Mouse (Mus musculus) left cerebral cortex, postnatal 25 days (tissue): ENCODE data around the gene Pi4k2b. TPM values are rescaled to one million over a fixed set of nuclear protein-coding genes. Genes with fewer than 3 reads are reported as not detected.
"Not testable (repeated sequence)": the region's sequence is repeated elsewhere in the genome, so short reads cannot be mapped to it uniquely, and the experiment has no call there.

Experiments
- DNase-seq, 2 experiments: peaks; one replicate each; pipeline ENCODE4 v3.0.0; 2022; ENCODE audit warnings: low spot score in 2 of 2, mixed read lengths in 1 of 2
- intact Hi-C: fragments of 180-260 bp; cut with DNase I; formaldehyde crosslinking; loops from one replicate; pipeline ENCODE4 v1.15.1; 2025
- total RNA-seq, 2 experiments: library from RNA; stranded (reverse); gene quantifications; 2 replicates each; pipeline ENCODE4 v1.2.3; 2021

Gene Pi4k2b
- total RNA-seq: 1 to 10 TPM; 1.5 to 2.4 TPM

GRCm38 (mm10) chr5:52741391-52742111 lies at the start of gene Pi4k2b:
TSS of gene Pi4k2b (plus strand) at chr5:52741574.
- peak; percentile 38 to 43 for DNase-seq
- intact Hi-C loops: no loop called here

DNA sequence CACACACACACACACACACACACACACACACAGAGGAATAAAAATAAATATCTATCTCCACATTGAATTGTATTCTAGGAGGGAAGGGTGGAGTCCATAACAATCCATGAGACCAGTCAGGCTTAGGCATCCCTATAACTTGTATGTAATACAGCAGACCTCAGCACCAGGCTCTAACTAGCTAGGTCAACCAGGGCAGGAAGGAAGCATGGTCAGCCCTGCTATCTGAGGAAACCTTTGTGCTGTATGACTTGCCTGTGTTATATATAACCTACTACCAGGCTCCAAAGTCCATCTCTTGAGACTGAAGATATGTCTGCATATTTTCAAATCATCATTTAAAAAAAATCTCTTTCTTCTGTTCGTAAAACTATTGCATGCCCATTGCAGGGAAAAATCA lies 44.1 kb upstream of the Pi4k2b start:
- intact Hi-C loops: no loop called here
- DNase-seq: no peak

- intact Hi-C loops, DNase-seq: not testable (repeated sequence)
Measured at GRCm38 (mm10) chr5:52697882-52698440, 43.4 kb upstream of the Pi4k2b start.

DNA sequence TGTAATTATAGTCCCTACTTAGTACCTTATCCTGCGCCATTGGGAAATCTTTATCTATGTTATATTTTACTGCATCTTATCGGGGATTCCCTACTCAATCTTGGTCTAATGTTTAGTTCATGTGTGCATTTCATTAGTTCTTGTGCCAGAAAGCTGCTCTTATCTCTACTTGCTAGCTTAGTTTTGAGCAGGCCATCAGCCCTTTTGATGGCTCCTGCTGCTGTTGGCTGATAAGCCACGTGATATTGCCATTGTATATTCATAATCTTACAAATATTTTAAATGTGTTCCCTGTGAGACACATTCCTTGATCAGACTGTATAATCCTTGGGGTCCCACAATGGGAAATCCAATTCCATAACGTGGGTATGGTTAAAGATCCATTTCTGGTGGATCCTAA lies 36.8 kb upstream of the Pi4k2b start:
- intact Hi-C loops: no loop called here
- DNase-seq: no peak

GRCm38 (mm10) chr5:52712704-52713103 lies 28.7 kb upstream of the Pi4k2b start:
- no peak for DNase-seq
- intact Hi-C loops: no loop called here

DNA sequence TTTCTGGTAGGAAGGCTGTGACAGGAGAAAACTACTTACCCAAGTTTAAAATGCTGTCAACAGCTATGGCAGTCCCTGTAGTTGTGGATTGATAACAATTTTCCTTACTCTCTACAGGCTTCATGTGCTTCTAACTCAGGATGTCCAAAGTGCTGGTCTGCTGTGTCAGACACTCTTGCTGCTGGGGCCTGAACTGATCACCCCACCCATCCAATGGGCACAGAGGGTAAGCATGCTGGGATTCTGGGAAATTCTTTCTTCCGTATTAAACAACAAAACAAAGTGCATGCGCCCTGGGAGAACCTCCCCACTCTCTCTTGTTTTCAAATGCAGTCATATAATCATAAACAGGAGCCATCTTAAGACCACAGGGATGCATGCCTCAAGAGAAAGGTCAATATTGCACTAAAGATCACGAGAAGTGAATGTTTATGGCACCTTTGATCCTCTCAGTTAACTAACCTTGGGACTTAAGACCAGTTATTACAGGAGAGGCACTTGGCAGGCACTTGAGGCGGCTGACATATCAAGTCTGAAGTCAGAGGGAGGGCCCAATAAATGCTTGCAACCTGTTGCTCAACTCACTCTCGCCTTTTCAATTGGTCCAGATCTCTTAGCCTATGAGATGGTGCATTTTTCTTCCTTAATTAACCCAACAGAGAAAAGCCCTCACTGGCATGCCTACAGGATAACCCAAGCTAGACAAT lies 24.5 kb upstream of the Pi4k2b start:
- no peak for DNase-seq
- intact Hi-C loops: no loop called here

DNA sequence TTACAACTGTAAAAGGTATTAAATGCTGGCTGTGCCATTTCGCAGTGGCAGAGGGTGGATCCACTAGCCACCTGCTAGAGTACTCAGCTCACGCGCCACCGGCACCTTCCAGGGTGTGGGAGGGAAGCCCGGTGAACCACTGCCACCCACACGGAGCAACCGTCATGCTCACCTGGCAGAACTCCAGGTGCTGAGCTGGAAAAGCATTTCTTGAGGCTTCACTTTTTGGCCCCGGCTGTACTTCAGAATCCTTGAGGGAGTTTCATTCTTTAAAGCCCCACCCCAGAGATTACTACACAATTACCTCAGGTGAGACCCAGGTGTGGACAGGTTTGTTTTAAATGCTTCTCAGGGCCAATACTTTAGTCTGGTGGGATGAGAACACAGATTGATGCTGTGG lies 20.4 kb upstream of the Pi4k2b start:
- intact Hi-C loops: no loop called here

DNA sequence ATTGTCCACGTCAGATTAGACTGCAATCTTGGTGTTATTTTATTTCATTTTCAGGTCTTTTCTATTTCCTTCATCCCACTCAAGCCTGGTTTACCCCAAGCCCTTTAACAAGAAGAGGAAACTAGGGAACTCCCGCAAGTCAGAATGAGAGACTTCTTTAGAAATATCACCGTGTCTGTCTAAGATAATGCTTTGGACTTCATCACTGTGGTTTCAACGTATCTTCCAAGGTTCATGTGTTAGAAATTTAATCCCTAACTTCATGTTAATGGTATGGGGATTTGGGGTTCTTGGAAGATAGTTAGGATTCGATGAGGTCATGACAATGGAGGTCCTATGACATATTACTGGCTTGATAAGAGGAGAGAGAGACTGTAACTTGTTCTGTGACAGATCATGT lies 13.6 kb upstream of the Pi4k2b start:
- no peak for DNase-seq
- intact Hi-C loops: no loop called here

More for the DNA sequence above, 20.4 kb upstream of the Pi4k2b start:
- peak in 1 of 2 experiments; percentile 3 for DNase-seq

DNA sequence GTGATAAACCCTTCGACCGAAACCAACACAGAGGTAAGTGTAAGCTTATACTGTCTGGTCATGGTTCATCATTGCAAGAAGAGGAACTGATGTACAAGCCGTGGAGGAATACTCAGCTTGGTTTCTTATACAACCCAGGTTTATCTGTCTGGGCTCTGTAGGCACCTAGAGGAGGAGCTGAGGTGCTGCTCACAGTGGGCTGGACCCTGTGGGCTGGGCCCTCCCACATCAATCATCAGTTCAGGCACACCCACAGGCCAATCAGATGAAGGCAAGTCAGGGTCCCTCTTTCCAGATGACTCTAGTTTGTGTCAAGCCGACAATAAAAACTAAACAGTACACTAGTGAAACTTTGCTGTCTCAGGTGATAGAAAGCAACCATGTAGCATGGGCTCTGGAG lies 8.6 kb upstream of the Pi4k2b start:
- DNase-seq: no peak
- intact Hi-C loops: no loop called here

GRCm38 (mm10) chr5:52736046-52736445 lies 5.3 kb upstream of the Pi4k2b start:
- intact Hi-C loops: no loop called here
- DNase-seq: no peak

GRCm38 (mm10) chr5:52742112-52742813 lies 889 bp downstream of the Pi4k2b start:
- intact Hi-C loops: no loop called here
- DNase-seq: peak in 1 of 2 experiments; percentile 11

DNA sequence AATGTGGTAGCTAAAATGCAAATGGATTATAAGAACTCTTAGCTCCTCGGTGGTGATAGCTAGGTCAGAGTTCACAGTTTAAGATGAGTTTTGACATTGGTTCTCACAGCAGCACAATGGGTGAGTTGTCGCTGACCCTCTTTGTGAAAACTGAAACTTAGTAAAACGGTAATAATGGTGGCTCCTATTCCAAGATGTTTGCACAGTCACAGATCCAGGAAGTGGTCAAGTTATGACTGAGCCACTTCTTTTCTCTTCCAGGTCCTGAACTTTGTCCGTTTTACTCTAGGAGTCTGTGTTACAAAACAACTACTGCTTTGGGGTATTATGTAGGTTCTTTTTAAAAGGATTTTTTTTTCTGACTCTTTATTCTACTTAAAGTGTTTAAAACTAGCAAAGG lies 1.9 kb downstream of the Pi4k2b start:
- intact Hi-C loops: no loop called here
- no peak for DNase-seq

DNA sequence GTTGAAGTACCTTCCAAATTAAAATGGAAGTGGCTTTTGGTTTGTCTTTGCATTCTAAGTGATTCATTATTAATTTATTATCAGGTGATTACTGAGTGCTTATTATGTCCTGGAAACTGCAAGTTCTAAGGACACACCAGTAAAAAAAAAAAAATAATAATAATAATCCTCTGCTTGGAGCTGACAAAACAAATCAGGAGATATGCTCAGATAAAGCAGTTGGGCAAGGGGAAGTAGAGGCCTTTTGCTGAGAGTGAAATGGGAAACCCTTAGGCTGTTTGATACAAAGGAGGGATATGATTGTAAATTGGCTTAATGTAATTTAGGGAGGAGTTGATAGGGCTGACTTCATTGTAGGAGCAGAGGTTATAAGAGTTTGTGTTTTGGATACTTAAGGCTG lies 5.5 kb downstream of the Pi4k2b start:
- DNase-seq: no peak
- intact Hi-C loops: no loop called here

DNA sequence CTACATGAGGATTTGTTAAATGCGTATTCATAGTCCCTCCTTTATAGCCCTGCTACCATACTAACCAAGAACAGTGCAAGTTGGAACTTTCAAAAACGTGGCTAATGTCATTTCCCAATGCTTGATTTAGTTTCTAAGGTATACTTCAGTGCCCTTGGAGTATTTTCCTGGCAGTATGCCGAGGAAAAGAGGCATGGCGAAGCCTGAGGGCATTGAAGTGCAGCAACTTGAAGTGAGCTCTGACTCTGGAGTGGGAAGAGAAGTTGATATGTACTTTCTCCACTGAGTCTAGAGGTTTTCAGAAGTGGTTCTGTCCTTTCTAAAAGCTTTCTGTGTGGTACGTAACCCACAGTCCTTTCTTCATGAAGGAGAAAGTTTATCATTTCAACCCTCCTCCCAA lies 7.4 kb downstream of the Pi4k2b start:
- no peak for DNase-seq
- intact Hi-C loops: no loop called here

DNA sequence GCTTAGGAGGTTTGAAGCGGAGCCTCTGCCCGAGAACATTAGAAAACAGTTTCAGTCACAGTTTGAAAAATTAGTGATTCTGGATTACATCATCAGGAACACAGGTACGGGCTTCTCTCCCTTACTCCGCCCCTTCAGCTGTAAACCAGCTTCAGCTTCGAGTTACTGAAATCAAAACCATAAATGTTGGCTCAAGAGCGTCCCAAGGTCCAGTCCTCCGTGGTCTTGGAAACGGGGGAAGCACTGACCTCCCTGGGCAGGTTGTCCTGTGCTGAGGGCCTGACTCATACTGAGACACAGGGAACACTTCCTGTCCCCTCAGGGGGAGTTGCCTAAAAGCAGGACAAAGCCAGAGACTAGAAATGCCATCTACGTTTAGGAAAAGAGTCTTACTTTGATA lies 11.8 kb downstream of the Pi4k2b start:
- intact Hi-C loops: no loop called here
- DNase-seq: no peak

GRCm38 (mm10) chr5:52754196-52754595 lies 12.8 kb downstream of the Pi4k2b start:
- no peak for DNase-seq
- intact Hi-C loops: no loop called here

GRCm38 (mm10) chr5:52755337-52755736 lies 14.0 kb downstream of the Pi4k2b start:
- DNase-seq: no peak
- intact Hi-C loops: no loop called here

GRCm38 (mm10) chr5:52755989-52756388 lies 14.6 kb downstream of the Pi4k2b start:
- no peak for DNase-seq
- intact Hi-C loops: no loop called here

GRCm38 (mm10) chr5:52762586-52762985 lies 21.2 kb downstream of the Pi4k2b start:
- no peak for DNase-seq
- intact Hi-C loops: no loop called here

DNA sequence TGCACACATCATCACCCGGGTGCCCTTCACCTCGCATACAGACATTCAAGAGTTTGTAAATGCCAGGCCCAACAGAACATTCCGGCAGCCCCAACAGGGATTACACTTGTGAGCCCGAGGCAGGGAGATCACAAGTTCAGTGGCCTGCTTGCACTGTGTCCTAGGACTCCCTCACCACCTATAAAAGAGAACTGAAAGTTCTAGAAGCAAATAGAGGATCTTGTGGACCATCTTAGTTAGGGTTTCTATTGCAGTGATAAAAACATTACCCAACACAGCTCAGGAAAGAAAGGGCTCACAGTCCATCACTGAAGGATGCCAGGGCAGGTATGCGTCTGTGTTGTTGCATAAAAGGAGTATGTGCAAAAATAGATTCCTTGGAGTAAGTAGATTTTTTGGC lies 32.9 kb downstream of the Pi4k2b start:
- DNase-seq: no peak
- intact Hi-C loops: no loop called here
